Mouse (Mus musculus): ENCODE results near the gene Phykpl. TPM values are rescaled to one million over a fixed set of nuclear protein-coding genes. Genes with fewer than 3 reads are reported as not detected.

Phykpl gene
- 15.1 and 16.4 TPM in 2 replicates for polyA plus RNA-seq (2016; fragmentation: Nextera tagmentation; extraction: Ambion mirVana)

- Histone ChIP-seq H3K9ac (peak within 1 kb of the TSS; percentile 80), H3K9me3 (no peaks in the 10 kb centered on the region), H3K4me2 (peak within 1 kb of the TSS; percentile 91), H3K27me3 (no peaks in the 10 kb centered on the region), H3K4me3 (replicated peaks) (peak within 1 kb of the TSS; percentile 63), H3K4me1 (peaks cover 23% of the 10 kb centered on the region), H3K36me3 (replicated peaks) (peaks cover 40% of the 10 kb centered on the region), H3K27ac (peak within 1 kb of the TSS; percentile 95)
- ATAC-seq (ENCODE audit: low FRiP score) = peak; percentile 93
- under 1% methylated on average over 59 of the region's 59 CpGs for WGBS
Measured at GRCm38 (mm10) chr11:51584431-51585248, at the start of gene Phykpl. Gene Phykpl, plus strand, starts transcription at chr11:51584757.

- no peak overlapping the region for H3K9ac ChIP-seq
- no peaks in the 10 kb centered on the region for H3K36me3 ChIP-seq (replicated peaks)
- no peak overlapping the region for H3K4me2 ChIP-seq
- 36% methylated on average over 7 of the region's 7 CpGs for WGBS
- H3K4me1 ChIP-seq = peaks cover 8% of the 10 kb centered on the region
- H3K27me3 ChIP-seq = no peaks in the 10 kb centered on the region
- no peaks in the 10 kb centered on the region for H3K9me3 ChIP-seq
- no peak overlapping the region for H3K4me3 ChIP-seq (replicated peaks)
- H3K27ac ChIP-seq = no peak overlapping the region
- ATAC-seq (ENCODE audit: low FRiP score) = no peak
Measured at GRCm38 (mm10) chr11:51538388-51538787, 46.2 kb upstream of the Phykpl start.

DNA sequence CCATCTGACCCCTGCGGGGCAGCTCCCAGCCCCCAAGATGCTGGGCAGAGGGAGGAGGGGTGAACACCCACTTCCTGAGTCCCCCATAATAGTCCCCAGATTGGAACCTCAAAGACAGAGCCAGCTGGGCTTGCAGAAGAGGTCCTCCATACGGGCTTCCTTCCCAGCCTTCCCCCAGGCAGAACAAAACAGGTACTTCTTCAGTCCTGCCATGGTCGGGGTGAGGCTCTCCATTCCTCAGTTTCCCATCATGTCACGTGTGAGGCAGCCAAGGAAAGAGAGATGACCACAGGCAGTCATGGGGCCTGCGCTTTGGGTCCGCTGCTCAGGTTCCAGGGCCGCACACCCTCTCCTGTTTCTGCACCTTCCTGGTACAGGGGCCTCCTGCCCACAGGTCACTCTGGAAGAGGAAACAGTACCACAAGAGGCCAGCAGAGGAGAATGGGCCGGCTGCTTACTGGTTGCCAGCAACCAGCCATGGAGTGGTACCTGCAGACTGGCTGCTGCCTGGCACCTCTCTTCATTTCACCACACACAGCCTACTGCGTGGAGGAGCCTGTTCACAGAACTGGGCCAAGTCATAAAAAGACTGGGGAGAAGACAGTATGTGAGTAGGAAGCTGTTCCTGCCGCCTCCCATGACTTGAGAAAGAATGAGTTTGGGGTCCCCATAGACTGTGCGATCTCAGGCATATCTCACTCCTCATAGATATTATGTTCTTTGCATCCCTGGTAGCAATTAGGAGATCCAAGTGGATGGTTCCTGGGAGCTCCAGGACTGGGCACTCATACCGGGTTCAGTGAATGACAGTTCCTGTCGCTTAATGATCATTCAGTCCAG, 45.4 kb upstream of the Phykpl start:
- Histone ChIP-seq H3K9ac (no peak overlapping the region), H3K4me3 (replicated peaks) (no peak overlapping the region), H3K4me1 (peaks cover 13% of the 10 kb centered on the region), H3K27ac (no peak overlapping the region), H3K9me3 (no peaks in the 10 kb centered on the region), H3K4me2 (no peak overlapping the region), H3K27me3 (no peaks in the 10 kb centered on the region), H3K36me3 (replicated peaks) (no peaks in the 10 kb centered on the region)
- ATAC-seq (ENCODE audit: low FRiP score) = peak; percentile 57
- WGBS = 58% methylated on average over 13 of the region's 13 CpGs

DNA sequence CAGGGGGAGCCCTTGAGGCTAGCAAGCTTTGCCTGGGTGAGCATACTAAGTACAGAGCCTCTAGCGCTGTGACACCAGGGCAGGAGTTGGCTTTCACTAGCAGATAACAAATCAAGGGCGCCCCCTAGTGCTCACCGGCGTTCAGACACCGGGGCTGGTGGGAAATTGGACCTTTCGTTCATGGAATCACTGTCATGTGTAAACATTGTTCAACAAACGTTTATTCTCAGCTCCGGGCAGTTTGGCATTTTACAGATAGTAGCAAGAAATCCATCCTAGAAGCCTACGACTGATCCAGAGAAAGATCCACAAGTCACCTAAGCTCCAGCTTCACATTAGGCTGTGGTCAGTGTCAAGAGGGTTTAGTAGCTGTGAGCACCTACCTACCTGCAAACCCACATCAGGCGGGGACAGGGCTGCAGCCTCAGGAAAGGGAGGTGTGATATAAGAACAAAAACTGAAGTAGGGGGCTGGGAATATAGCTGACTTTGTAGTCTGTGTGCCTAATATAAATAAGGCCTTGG, 44.7 kb upstream of the Phykpl start:
- WGBS = 11% methylated on average over 10 of the region's 10 CpGs
- peak; percentile 70 for ATAC-seq (ENCODE audit: low FRiP score)
- H3K27ac ChIP-seq = no peak overlapping the region

GRCm38 (mm10) chr11:51542424-51542823, 42.1 kb upstream of the Phykpl start:
- ATAC-seq (ENCODE audit: low FRiP score) = no peak
- WGBS = 58% methylated on average over 9 of the region's 9 CpGs

More for the DNA sequence above, 44.7 kb upstream of the Phykpl start:
- Histone ChIP-seq H3K4me2 (no peak overlapping the region), H3K4me3 (replicated peaks) (no peak overlapping the region), H3K27me3 (no peaks in the 10 kb centered on the region), H3K36me3 (replicated peaks) (no peaks in the 10 kb centered on the region), H3K4me1 (peaks cover 13% of the 10 kb centered on the region), H3K9ac (no peak overlapping the region), H3K9me3 (no peaks in the 10 kb centered on the region)

GRCm38 (mm10) chr11:51543487-51544050, 41.0 kb upstream of the Phykpl start:
- no peak overlapping the region for H3K9ac ChIP-seq
- no peak overlapping the region for H3K4me3 ChIP-seq (replicated peaks)
- 21% methylated on average over 7 of the region's 7 CpGs for WGBS
- H3K4me2 ChIP-seq = no peak overlapping the region
- ATAC-seq (ENCODE audit: low FRiP score) = no peak
- H3K27me3 ChIP-seq = 0 out of 2 replicates have a peak, but pooled peaks cover 3% of the 10 kb centered on the region
- H3K9me3 ChIP-seq = no peaks in the 10 kb centered on the region
- peaks cover 11% of the 10 kb centered on the region for H3K4me1 ChIP-seq
- no peak overlapping the region for H3K27ac ChIP-seq
- no peaks in the 10 kb centered on the region for H3K36me3 ChIP-seq (replicated peaks)

More at GRCm38 (mm10) chr11:51542424-51542823, 42.1 kb upstream of the Phykpl start:
- no peaks in the 10 kb centered on the region for H3K36me3 ChIP-seq (replicated peaks)
- H3K9me3 ChIP-seq = no peaks in the 10 kb centered on the region
- H3K27ac ChIP-seq = no peak overlapping the region
- no peak overlapping the region for H3K4me3 ChIP-seq (replicated peaks)
- peaks cover 13% of the 10 kb centered on the region for H3K4me1 ChIP-seq
- no peak overlapping the region for H3K9ac ChIP-seq
- no peak overlapping the region for H3K4me2 ChIP-seq
- H3K27me3 ChIP-seq = 0 out of 2 replicates have a peak, but pooled peaks cover 3% of the 10 kb centered on the region

GRCm38 (mm10) chr11:51544413-51544812, 40.1 kb upstream of the Phykpl start:
- Histone ChIP-seq H3K4me2 (no peak overlapping the region), H3K9me3 (no peaks in the 10 kb centered on the region), H3K27me3 (0 out of 2 replicates have a peak, but pooled peaks cover 3% of the 10 kb centered on the region), H3K4me1 (peaks cover 6% of the 10 kb centered on the region), H3K36me3 (replicated peaks) (no peaks in the 10 kb centered on the region), H3K27ac (no peak overlapping the region), H3K9ac (no peak overlapping the region), H3K4me3 (replicated peaks) (no peak overlapping the region)
- 60% methylated on average over 2 of the region's 2 CpGs for WGBS
- no peak for ATAC-seq (ENCODE audit: low FRiP score)

- WGBS = 82% methylated on average over 4 of the region's 4 CpGs
- ATAC-seq (ENCODE audit: low FRiP score) = no peak
- Histone ChIP-seq H3K4me2 (no peak overlapping the region), H3K36me3 (replicated peaks) (no peaks in the 10 kb centered on the region), H3K4me3 (replicated peaks) (no peak overlapping the region), H3K4me1 (peaks cover 6% of the 10 kb centered on the region), H3K9me3 (no peaks in the 10 kb centered on the region), H3K27ac (no peak overlapping the region), H3K27me3 (0 out of 2 replicates have a peak, but pooled peaks cover 3% of the 10 kb centered on the region), H3K9ac (no peak overlapping the region)
Measured at GRCm38 (mm10) chr11:51545811-51546210, 38.7 kb upstream of the Phykpl start.

- Histone ChIP-seq H3K9me3 (no peaks in the 10 kb centered on the region), H3K4me3 (replicated peaks) (no peak overlapping the region), H3K4me2 (no peak overlapping the region), H3K36me3 (replicated peaks) (no peaks in the 10 kb centered on the region), H3K9ac (no peak overlapping the region), H3K27me3 (0 out of 2 replicates have a peak, but pooled peaks cover 3% of the 10 kb centered on the region), H3K4me1 (no peaks in the 10 kb centered on the region; the same call in none of the 2 replicates), H3K27ac (no peak overlapping the region)
- 81% methylated on average over 5 of the region's 5 CpGs for WGBS
- ATAC-seq (ENCODE audit: low FRiP score) = no peak
Measured at GRCm38 (mm10) chr11:51551253-51551652, 33.3 kb upstream of the Phykpl start.

DNA sequence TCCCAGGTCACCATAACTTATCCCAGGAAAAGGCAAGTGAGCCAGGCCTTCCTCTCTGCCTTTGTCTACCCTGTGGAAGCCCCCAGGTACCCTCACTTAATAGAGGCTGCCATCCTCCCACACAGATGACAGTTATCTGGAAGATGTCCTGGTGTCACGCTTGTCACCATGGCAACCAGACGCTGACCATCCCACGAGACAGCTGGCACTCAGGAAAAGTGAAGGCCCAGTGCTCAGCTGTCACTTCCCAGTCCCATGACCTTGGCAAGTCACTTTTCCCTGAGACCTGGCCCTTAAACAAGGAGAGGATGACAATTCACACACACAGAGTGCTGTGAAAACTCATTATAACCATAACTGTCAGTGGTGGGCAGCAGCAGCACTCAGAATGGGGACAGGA, 32.5 kb upstream of the Phykpl start:
- Histone ChIP-seq H3K36me3 (replicated peaks) (no peaks in the 10 kb centered on the region), H3K27me3 (0 out of 2 replicates have a peak, but pooled peaks cover 3% of the 10 kb centered on the region), H3K4me1 (no peaks in the 10 kb centered on the region; the same call in none of the 2 replicates), H3K27ac (no peak overlapping the region), H3K9me3 (no peaks in the 10 kb centered on the region), H3K4me2 (no peak overlapping the region), H3K9ac (no peak overlapping the region), H3K4me3 (replicated peaks) (no peak overlapping the region)
- ATAC-seq (ENCODE audit: low FRiP score) = no peak
- 77% methylated on average over 3 of the region's 3 CpGs for WGBS

DNA sequence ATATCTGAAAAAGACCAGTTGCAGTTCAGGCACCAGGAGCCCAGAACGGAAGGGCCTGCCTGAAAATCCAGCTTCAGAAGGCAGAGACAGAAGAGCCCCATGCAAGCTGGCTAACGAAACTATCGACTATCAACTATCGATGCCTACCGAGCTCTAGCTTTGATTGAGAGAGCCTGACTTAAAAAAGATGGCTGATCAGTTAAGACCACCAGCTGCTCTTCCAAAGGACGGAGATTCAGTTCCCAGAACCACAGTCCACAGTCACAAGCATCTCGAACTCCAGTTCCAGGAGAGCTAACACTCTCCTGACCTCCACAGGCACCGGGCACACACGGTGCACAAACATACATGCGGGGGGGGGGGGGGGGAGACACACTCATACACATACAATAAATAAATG, 30.0 kb upstream of the Phykpl start:
- no peak overlapping the region for H3K4me3 ChIP-seq (replicated peaks)
- no peaks in the 10 kb centered on the region for H3K9me3 ChIP-seq
- no peaks in the 10 kb centered on the region; the same call in none of the 2 replicates for H3K4me1 ChIP-seq
- no peaks in the 10 kb centered on the region for H3K27me3 ChIP-seq
- H3K27ac ChIP-seq = no peak overlapping the region
- ATAC-seq (ENCODE audit: low FRiP score) = no peak
- no peak overlapping the region for H3K4me2 ChIP-seq
- WGBS = 78% methylated on average over 9 of the region's 10 CpGs
- H3K36me3 ChIP-seq (replicated peaks) = no peaks in the 10 kb centered on the region
- H3K9ac ChIP-seq = no peak overlapping the region

DNA sequence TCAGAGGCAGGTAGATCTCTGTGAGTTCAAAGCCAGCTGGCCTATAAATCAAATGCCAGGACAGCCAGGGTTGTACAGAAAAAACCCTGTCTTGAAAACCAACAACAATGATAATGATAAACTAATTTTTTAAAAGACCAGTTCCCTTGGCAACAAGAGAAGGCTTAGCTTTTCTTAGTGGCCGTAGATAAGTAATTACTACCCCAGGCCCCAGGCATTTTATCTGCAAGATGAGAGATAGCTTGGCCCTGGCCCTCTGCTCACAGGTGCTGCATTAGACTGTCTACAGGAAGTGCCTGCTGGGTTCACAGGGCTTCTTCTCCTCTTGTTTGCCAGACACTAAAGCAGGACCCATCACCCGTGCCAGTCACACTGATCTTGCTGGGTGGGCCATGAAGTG, 29.5 kb upstream of the Phykpl start:
- 78% methylated on average over 2 of the region's 2 CpGs for WGBS
- H3K9me3 ChIP-seq = no peaks in the 10 kb centered on the region
- no peak overlapping the region for H3K27ac ChIP-seq
- no peak overlapping the region for H3K4me2 ChIP-seq
- ATAC-seq (ENCODE audit: low FRiP score) = no peak
- no peak overlapping the region for H3K4me3 ChIP-seq (replicated peaks)
- H3K9ac ChIP-seq = no peak overlapping the region
- no peaks in the 10 kb centered on the region; the same call in none of the 2 replicates for H3K4me1 ChIP-seq
- no peaks in the 10 kb centered on the region for H3K27me3 ChIP-seq
- no peaks in the 10 kb centered on the region for H3K36me3 ChIP-seq (replicated peaks)
